Comparison of ENCODE assay signal across 13 mouse cellular contexts in genomic region chr3:22022418-22022817, GRCm38 (mm10). TPM values are rescaled to one million over a fixed set of nuclear protein-coding genes. Genes with fewer than 3 reads are reported as not detected.
DNase-seq lines count a peak whose midpoint lies in the region; ATAC-seq and TF ChIP-seq lines count a peak whose summit lies in the region.
"Had no signal": no experiment of that assay in that cellular context is flagged by ENCODE, and none has a peak within 500 bp of the region (broad histone marks: within the 10 kb centered on the region; RNA-seq: fewer than 3 reads in every experiment).

No protein-coding gene starts in this region.

- peak; percentile 7 for DNase-seq in cerebellum, adult 9-11 months
- no peak for DNase-seq in cerebellum, postnatal 4 days (ENCODE audit: low spot score in 2 of 2)
- peak; percentile 16 to 18 for DNase-seq in B cell, adult 2 months
- DNase-seq in frontal cortex, postnatal 25 days (ENCODE audit: low spot score in 2 of 2), result no peak
- DNase-seq in midbrain, embryonic 11.5 days (ENCODE audit: low spot score, missing footprints), result no peak
- DNase-seq in adrenal gland, adult 2 months, result no peak
- DNase-seq: layer of hippocampus, postnatal 36 days had no signal

- no peak overlapping the region for H3K4me2 ChIP-seq in midbrain, embryonic 11.5 days
- H3K4me2 ChIP-seq: embryonic facial prominence, embryonic 13.5 days; heart, embryonic 13.5 days; neural tube, embryonic 12.5 days had no signal

- no peaks in the 10 kb centered on the region for H3K36me3 ChIP-seq in small intestine, adult 2 months (ENCODE audit: control insufficient read depth, insufficient read depth, low read length)
- H3K36me3 ChIP-seq in midbrain, embryonic 11.5 days (ENCODE audit: control insufficient read depth, insufficient read depth, low read length), result no peaks in the 10 kb centered on the region
- H3K36me3 ChIP-seq: embryonic facial prominence, embryonic 13.5 days; heart, embryonic 13.5 days; neural tube, embryonic 12.5 days had no signal

- no peaks in the 10 kb centered on the region for H3K27me3 ChIP-seq in small intestine, adult 2 months (ENCODE audit: control insufficient read depth, insufficient read depth, low read length)
- no peaks in the 10 kb centered on the region for H3K27me3 ChIP-seq in midbrain, embryonic 11.5 days (ENCODE audit: control insufficient read depth, insufficient read depth, low read length)
- H3K27me3 ChIP-seq: embryonic facial prominence, embryonic 13.5 days; heart, embryonic 13.5 days; neural tube, embryonic 12.5 days had no signal

- H3K4me3 ChIP-seq in small intestine, adult 2 months (ENCODE audit: low read depth, low read length), result no peak overlapping the region
- no peak overlapping the region for H3K4me3 ChIP-seq in midbrain, embryonic 11.5 days (ENCODE audit: low read depth, low read length)
- H3K4me3 ChIP-seq: embryonic facial prominence, embryonic 13.5 days; heart, embryonic 13.5 days; neural tube, embryonic 12.5 days had no signal

- H3K9ac ChIP-seq in midbrain, embryonic 11.5 days (ENCODE audit: low read length), result no peak overlapping the region
- H3K9ac ChIP-seq: embryonic facial prominence, embryonic 13.5 days; heart, embryonic 13.5 days; liver, embryonic 14.5 days; neural tube, embryonic 12.5 days had no signal

- peaks cover 14% of the 10 kb centered on the region; the same call in 1 of the 2 replicates for H3K4me1 ChIP-seq in small intestine, adult 2 months (ENCODE audit: control insufficient read depth, insufficient read depth, insufficient read length, low read length)
- peaks cover 8% of the 10 kb centered on the region for H3K4me1 ChIP-seq in midbrain, embryonic 11.5 days (ENCODE audit: control insufficient read depth, insufficient read depth, low read length)

- no peaks in the 10 kb centered on the region for H3K9me3 ChIP-seq in midbrain, embryonic 11.5 days (ENCODE audit: control insufficient read depth, low read length)
- H3K9me3 ChIP-seq: embryonic facial prominence, embryonic 13.5 days; neural tube, embryonic 12.5 days had no signal

- no peak for TF ChIP-seq POLR2A in small intestine, adult 2 months (IDR thresholded peaks at IDR 0.05; ENCODE audit: low read depth, low read length)

- WGBS in small intestine, adult 2 months, result 16% methylated on average over 2 of the region's 2 CpGs
- 66% methylated on average over 2 of the region's 2 CpGs for WGBS in midbrain, embryonic 11.5 days

- ATAC-seq in inflammation-experienced regulatory T-cells, adult 6 months, result peak; percentile 74
- ATAC-seq in midbrain, embryonic 11.5 days (ENCODE audit: low FRiP score), result no peak

- no peak for TF ChIP-seq CTCF in small intestine, adult 2 months (IDR thresholded peaks at IDR 0.05; ENCODE audit: extremely low read depth, insufficient read length, insufficient replicate concordance, low read depth, low read length)

- peak overlapping the region; percentile 23 for H3K27ac ChIP-seq in small intestine, adult 2 months (ENCODE audit: insufficient read depth, low read depth, low read length)
- H3K27ac ChIP-seq in midbrain, embryonic 11.5 days (ENCODE audit: low read depth, low read length), result no peak overlapping the region
- H3K27ac ChIP-seq: embryonic facial prominence, embryonic 13.5 days; heart, embryonic 13.5 days; liver, embryonic 14.5 days; neural tube, embryonic 12.5 days had no signal

RNA-seq across cellular contexts. Expression of gene Tbl1xr1, which starts 54.0 kb away (rescaled TPM):
- 10 to 100 TPM; 24.4 to 29.1 (median 27.5) TPM for polyA plus RNA-seq in inflammation-experienced regulatory T-cells, adult 6 months (2017; shearing (Covaris generic))
- 11.5 and 15.8 TPM in 2 replicates for polyA plus RNA-seq in small intestine, adult 2 months (2012; rRNA removed)
- 24.2 and 29.2 TPM in 2 replicates for polyA plus RNA-seq in midbrain, embryonic 11.5 days (2014; fragmentation: Nextera tagmentation; extraction: Ambion mirVana)
- total RNA-seq in adrenal gland, adult 2 months (2021), result 10 to 100 TPM; 70.3 to 84.2 TPM
- polyA plus RNA-seq in adrenal gland, adult 2 months (2012; rRNA removed), result 49.7 and 53.0 TPM in 2 replicates

Comparison
In these comparisons a context has a peak if more than half of its experiments do, and no peak if none do; other contexts are left out.
1. DNase-seq: peak in cerebellum, adult 9-11 months (single experiment) and B cell, adult 2 months (2 of 2); none in cerebellum, postnatal 4 days (0 of 2), frontal cortex, postnatal 25 days (0 of 2), midbrain, embryonic 11.5 days (single experiment) and adrenal gland, adult 2 months (single experiment).